Mouse (Mus musculus) heart, postnatal 0 days (tissue): Measurements from ENCODE around the gene Rnf212. TPM values are rescaled to one million over a fixed set of nuclear protein-coding genes. Genes with fewer than 3 reads are reported as not detected.

Source experiments
- ATAC-seq: fragments of 200-750 bp; cut with Nextera tagmentation; 2 replicates; pipeline ENCODE4 v1.8.0; 2017; ENCODE audit warnings: low read depth, moderate number of reproducible peaks, moderate library complexity; ENCODE audit not compliant: insufficient read depth
- DNase-seq: peaks from one replicate; pipeline ENCODE4 v3.0.0-alpha.2; 2016; ENCODE audit warnings: low spot score
- H3K27ac ChIP-seq: fragments of 300-500 bp; sonication (generic); 2 replicates; pipeline ENCODE4 v1.5.1; 2014; ENCODE audit warnings: low read depth, mild to moderate bottlenecking
- H3K27me3 ChIP-seq: fragments of 300-500 bp; sonication (generic); 2 replicates; pipeline ENCODE4 v1.6.1; 2014; ENCODE audit warnings: low read length, mixed read lengths; ENCODE audit not compliant: control insufficient read depth, insufficient read depth
- H3K36me3 ChIP-seq: fragments of 300-500 bp; sonication (generic); replicated peaks from 2 replicates; pipeline ENCODE4 v1.6.1; 2014; ENCODE audit warnings: low read length, mixed read lengths; ENCODE audit not compliant: control insufficient read depth, insufficient read depth
- H3K4me1 ChIP-seq: fragments of 300-500 bp; sonication (generic); 2 replicates; pipeline ENCODE4 v1.6.1; 2014; ENCODE audit warnings: antibody characterized with exemption; ENCODE audit not compliant: control insufficient read depth, insufficient read depth
- H3K4me2 ChIP-seq: fragments of 300-500 bp; sonication (generic); 2 replicates; pipeline ENCODE4 v1.6.1; 2014; ENCODE audit warnings: low read depth, mild to moderate bottlenecking, low read length, moderate library complexity
- H3K4me3 ChIP-seq: fragments of 300-500 bp; sonication (generic); 2 replicates; pipeline ENCODE4 v1.5.1; 2014; ENCODE audit warnings: low read depth, low read length
- H3K9ac ChIP-seq: fragments of 300-500 bp; sonication (generic); replicated peaks from 2 replicates; pipeline ENCODE4 v1.6.1; 2014; ENCODE audit warnings: low read depth, low read length, mixed read lengths
- H3K9me3 ChIP-seq: fragments of 300-500 bp; sonication (generic); replicated peaks from 2 replicates; pipeline ENCODE4 v1.6.1; 2016; ENCODE audit warnings: low read length; ENCODE audit not compliant: control insufficient read depth
- CTCF ChIP-seq: IDR thresholded peaks from 2 replicates; pipeline ENCODE4 v1.5.1; 2016; ENCODE audit warnings: antibody characterized with exemption, control low read depth, low read depth
- EP300 ChIP-seq: IDR thresholded peaks from 2 replicates; pipeline ENCODE4 v1.6.1; 2016; ENCODE audit warnings: antibody characterized with exemption, low read depth
- WGBS: fragments of 180-500 bp; shearing (Covaris S2); extraction: QIAGEN DNeasy Blood & Tissue Kit; methylation state at CpG from one replicate; pipeline ENCODE4 v1.1.7; 2014; 5-methylcytosine and 5-hydroxymethylcytosine counted together
- polyA plus RNA-seq: library from polyadenylated mRNA; unstranded; fragments of >200 nt; fragmentation: Nextera tagmentation; extraction: Ambion mirVana; gene quantifications from 2 replicates; pipeline ENCODE4 v1.2.1, GENCODE M21; 2015
- total RNA-seq: library from RNA; depleted of rRNA; stranded (reverse); fragments of >200 nt; gene quantifications from 2 replicates; pipeline ENCODE4 v1.2.3, GENCODE M21; 2014; ENCODE audit warnings: low replicate concordance

The Rnf212 gene
- total and polyA plus RNA-seq, 2 experiments from 2014 or later = not detected

DNA sequence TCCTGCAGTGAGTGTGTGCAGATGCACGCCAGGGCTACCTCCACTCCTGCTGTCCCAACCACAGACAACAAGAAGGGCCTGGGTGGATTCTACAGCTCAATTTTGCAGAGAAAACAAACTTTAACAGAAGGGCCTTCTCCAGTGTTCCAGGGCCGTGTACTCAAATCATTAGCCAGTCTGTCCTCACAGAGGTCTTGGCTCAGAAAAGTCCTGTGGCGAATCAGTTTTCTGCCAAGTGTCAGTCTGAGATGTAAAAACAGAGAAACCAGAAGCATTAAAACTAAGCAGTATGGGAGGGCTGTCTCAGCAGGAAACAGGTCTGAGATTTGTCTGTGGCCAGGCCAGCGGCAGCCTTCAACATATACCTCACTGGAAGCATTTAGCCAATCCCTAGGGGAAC lies 56.7 kb downstream of the Rnf212 start:
- Histone ChIP-seq H3K4me3 (no peak overlapping the region), H3K4me2 (no peak overlapping the region), H3K27ac (no peak overlapping the region), H3K4me1 (no peaks in the 10 kb centered on the region), H3K27me3 (no peaks in the 10 kb centered on the region), H3K9ac (no peak overlapping the region), H3K36me3 (no peaks in the 10 kb centered on the region), H3K9me3 (no peaks in the 10 kb centered on the region)
- WGBS = 53% methylated on average over 4 of the region's 4 CpGs
- TF ChIP-seq CTCF = no peak
- TF ChIP-seq EP300 = no peak
- DNase-seq (no peak), ATAC-seq (no peak)

- WGBS = 48% methylated on average over 1 of the region's 1 CpGs
- Histone ChIP-seq H3K9me3 (no peaks in the 10 kb centered on the region), H3K27ac (no peak overlapping the region), H3K4me1 (no peaks in the 10 kb centered on the region), H3K4me3 (no peak overlapping the region), H3K27me3 (no peaks in the 10 kb centered on the region), H3K4me2 (no peak overlapping the region), H3K9ac (no peak overlapping the region), H3K36me3 (no peaks in the 10 kb centered on the region)
- no peak for DNase-seq
- no peak for TF ChIP-seq EP300
- TF ChIP-seq CTCF = no peak
- no peak for ATAC-seq
Observed at GRCm38 (mm10) chr5:108715974-108716373, 58.8 kb downstream of the Rnf212 start.

DNA sequence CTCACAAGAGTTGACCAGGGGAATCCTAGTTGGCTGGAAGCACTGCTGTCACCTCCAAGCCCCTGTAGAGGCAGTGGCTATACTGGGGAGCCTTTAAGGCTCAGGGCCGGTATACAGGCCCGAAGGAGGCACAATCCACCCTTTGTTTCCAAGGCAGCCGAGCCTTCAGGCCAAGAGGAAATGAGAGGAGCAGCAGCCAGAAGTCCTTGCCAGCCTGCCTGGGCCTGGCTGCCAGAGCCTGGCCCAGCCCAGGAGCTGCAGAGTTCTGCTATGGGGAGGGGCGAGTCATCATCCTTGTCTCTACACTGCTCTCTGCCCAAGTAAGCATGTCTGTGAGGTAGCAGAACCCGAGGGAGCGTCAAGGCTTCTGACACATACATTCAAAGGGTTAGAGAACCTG lies 60.6 kb downstream of the Rnf212 start:
- H3K4me3 ChIP-seq = no peak overlapping the region
- 47% methylated on average over 6 of the region's 6 CpGs for WGBS
- TF ChIP-seq CTCF (no peak), EP300 (no peak)
- no peaks in the 10 kb centered on the region for H3K9me3 ChIP-seq
- H3K9ac ChIP-seq = no peak overlapping the region
- no peak overlapping the region for H3K27ac ChIP-seq
- no peak overlapping the region for H3K4me2 ChIP-seq
- H3K36me3 ChIP-seq = no peaks in the 10 kb centered on the region
- no peaks in the 10 kb centered on the region for H3K4me1 ChIP-seq
- ATAC-seq = 0 out of 2 replicates have a peak, but pooled peaks have one; percentile 32
- no peaks in the 10 kb centered on the region for H3K27me3 ChIP-seq
- no peak for DNase-seq

DNA sequence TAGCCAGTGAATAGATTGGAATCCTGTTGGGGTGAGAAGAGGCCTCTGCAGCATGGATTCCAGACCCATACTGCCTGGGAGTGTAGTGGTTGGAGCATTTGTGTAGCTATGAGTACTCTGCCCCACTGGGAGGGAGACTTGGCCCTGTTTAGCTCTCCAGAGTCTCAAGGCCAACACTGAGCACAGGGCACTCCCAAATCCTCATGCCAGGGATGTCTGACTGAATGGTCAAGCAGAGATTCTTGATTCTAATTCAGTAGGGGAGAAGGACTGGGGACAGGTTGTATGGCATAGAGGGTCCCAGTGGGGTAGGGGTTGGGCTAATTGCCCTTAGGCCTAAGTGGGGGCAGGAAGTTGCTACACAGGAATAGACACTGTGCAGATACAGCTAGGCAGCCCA lies 61.1 kb downstream of the Rnf212 start:
- DNase-seq = no peak

DNA sequence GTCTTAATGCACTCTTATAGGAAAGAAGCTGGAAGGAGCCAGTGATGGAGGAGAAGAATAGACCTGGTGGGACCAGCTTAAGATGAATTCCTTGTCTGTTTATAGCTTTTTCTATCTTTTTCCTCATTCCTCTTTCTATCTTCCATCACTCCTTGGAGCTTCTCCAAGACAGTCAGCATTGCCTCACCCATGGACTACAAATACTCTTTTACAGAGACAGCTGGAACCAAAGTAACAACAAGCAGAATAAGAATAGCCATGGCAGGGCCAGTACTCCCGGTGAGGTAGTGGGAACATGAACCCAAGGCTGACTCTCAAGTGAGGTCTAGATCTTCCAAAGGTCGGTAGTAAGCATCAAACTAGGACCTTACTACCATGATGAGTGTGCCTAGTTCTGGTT lies 61.7 kb downstream of the Rnf212 start:
- H3K4me2 ChIP-seq = no peak overlapping the region
- H3K4me1 ChIP-seq = no peaks in the 10 kb centered on the region
- DNase-seq (no peak), ATAC-seq (no peak)
- H3K27me3 ChIP-seq = no peaks in the 10 kb centered on the region
- H3K4me3 ChIP-seq = no peak overlapping the region
- no peaks in the 10 kb centered on the region for H3K36me3 ChIP-seq
- 76% methylated on average over 2 of the region's 2 CpGs for WGBS
- no peak overlapping the region for H3K27ac ChIP-seq
- no peak overlapping the region for H3K9ac ChIP-seq
- no peaks in the 10 kb centered on the region for H3K9me3 ChIP-seq
- TF ChIP-seq EP300 (no peak), CTCF (no peak)

More for the DNA sequence above, 61.1 kb downstream of the Rnf212 start:
- Histone ChIP-seq H3K4me1 (no peaks in the 10 kb centered on the region), H3K36me3 (no peaks in the 10 kb centered on the region), H3K9ac (no peak overlapping the region), H3K9me3 (no peaks in the 10 kb centered on the region), H3K27me3 (no peaks in the 10 kb centered on the region), H3K4me2 (no peak overlapping the region), H3K27ac (no peak overlapping the region), H3K4me3 (no peak overlapping the region)
- ATAC-seq = no peak
- TF ChIP-seq CTCF (no peak), EP300 (no peak)

GRCm38 (mm10) chr5:108711968-108712367 lies 62.8 kb downstream of the Rnf212 start:
- Histone ChIP-seq H3K4me3 (no peak overlapping the region), H3K9me3 (no peaks in the 10 kb centered on the region), H3K27me3 (no peaks in the 10 kb centered on the region), H3K9ac (no peak overlapping the region), H3K27ac (no peak overlapping the region), H3K4me1 (no peaks in the 10 kb centered on the region), H3K4me2 (no peak overlapping the region), H3K36me3 (no peaks in the 10 kb centered on the region)
- TF ChIP-seq EP300 (no peak), CTCF (no peak)
- ATAC-seq (no peak), DNase-seq (no peak)
- WGBS = 69% methylated on average over 5 of the region's 6 CpGs
